Mouse (Mus musculus) gastrocnemius, postnatal 14 days (tissue): Measurements from ENCODE around the gene Ube2j1. TPM values are rescaled to one million over a fixed set of nuclear protein-coding genes. Genes with fewer than 3 reads are reported as not detected.
"Not testable (repeated sequence)": the region's sequence is repeated elsewhere in the genome, so short reads cannot be mapped to it uniquely, and the experiment has no call there.

Source experiments
- DNase-seq: peaks from one replicate; pipeline ENCODE4 v3.0.0; 2021; ENCODE audit warnings: mixed read lengths
- intact Hi-C: fragments of 180-260 bp; cut with DNase I; formaldehyde crosslinking; loops from one replicate; pipeline ENCODE4 v1.15.1; 2025; ENCODE audit warnings: low total_unique reads
- long read RNA-seq, 2 experiments: library from polyadenylated mRNA; stranded (forward); transcript quantifications; one replicate each; pipeline ENCODE4 v2.0.0; 2021
- total RNA-seq, 2 experiments: library from RNA; stranded (reverse); gene quantifications; 2 replicates each; pipeline ENCODE4 v1.2.3; 2021

The Ube2j1 gene
- 10 to 100 TPM; 51.1 to 56.2 TPM for total RNA-seq
- long read RNA-seq, experiment 1, transcript Ube2j1-202 (8 exons, 3,530 nt) = major isoform, 24 of 42 reads
- long read RNA-seq, experiment 1, partial matches to known transcripts = 1 of 42 reads
- long read RNA-seq, experiment 1, other reads (novel, unspliced or antisense) = 17 of 42 reads
- long read RNA-seq, experiment 2, transcript Ube2j1-202 (8 exons, 3,530 nt) = major isoform, 25 of 48 reads
- long read RNA-seq, experiment 2, partial matches to known transcripts = 0 of 48 reads
- long read RNA-seq, experiment 2, other reads (novel, unspliced or antisense) = 23 of 48 reads

DNA sequence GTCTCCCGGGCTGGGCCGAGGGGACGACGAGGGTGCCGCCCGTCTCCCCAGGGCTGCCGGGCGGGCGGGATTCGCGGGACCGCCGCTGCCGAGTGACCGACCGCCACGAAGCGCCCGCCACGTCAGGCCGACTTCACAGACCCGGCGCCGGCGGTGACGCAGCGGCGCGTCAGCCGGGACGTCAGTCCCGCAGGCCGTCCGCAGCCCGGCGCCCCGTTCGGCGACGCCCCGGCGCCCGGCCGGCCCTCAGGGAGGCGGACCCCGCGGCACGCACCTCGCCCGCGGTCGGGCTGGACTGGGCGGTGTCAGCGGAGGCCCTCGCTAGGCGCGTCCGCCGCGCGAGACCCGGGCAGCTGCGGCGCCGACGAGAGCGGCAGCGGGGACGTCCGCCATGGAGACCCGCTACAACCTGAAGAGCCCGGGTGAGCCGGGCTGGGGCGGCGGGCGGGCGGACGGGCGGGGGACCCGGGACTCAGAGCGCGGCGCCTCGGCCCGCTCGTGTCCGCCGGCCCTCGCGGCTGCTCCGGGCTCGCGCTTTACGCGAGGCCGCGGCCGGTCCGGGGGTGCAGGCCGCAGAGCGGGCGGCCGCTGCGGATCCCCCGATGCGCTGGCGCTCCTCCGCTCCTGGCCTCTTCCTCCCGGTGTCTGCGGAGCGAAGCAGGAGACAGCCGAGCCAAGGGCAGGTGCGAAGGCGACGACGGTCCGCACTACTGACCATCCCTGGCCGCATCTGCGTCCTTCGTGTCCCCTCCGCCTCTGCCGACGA, at the start of gene Ube2j1:
TSS of gene Ube2j1 (plus strand) at position 222 of the 766 bp plus-strand sequence.
- peak; percentile 93 for DNase-seq
- intact Hi-C loops = no loop called here

DNA sequence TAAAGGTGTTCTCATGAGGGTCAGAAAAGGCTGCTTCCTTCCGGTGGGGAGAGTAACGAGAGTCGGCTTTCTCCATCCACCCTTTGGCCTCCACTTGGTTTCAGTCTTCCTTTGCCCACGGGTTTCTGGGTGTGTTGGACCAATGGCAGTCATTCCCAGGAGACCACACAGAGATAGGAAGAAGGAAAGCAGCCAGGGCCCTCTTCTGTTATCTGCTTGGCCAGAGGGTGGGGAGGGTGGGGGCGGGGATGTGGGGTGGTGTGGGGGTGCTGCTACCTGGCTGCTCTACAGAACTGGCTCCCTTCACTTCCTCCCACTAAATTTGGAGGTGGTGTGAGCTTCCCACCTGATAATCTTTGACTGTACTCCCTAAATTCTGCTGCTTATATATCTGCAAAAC, 49.6 kb upstream of the Ube2j1 start:
- no peak for DNase-seq
- intact Hi-C loops = no loop called here

DNA sequence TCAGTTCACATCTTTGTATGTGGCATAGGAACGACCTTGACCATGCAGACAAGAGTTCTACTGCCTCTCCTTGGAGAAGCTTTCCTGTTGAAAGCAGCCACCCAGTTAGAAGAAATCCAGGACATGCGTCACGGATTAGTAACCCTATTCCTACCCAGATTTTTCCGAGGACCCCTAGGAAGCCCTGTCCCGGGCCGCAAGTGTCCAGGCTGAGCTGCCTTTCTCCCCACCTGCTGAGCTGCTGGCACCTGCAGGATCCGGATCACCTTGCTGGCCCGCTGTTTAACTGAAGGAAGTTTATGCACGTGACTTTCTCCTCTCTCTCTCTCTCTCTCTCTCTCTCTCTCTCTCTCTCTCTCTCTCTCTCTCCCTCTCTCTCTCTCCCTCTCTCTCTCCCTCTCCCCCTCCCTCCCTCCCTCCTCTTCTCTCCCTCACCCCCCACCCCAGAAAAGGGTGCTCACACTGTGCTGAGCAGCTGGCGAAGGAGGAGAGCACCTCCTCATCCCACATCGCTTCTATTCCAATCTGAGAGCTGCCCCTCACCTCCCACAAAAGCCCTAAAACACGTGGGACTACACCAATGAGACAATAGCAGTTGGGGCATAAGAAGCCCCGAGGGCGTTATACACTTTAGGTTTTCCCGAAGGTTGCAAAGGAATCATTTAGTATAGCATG, 49.0 kb upstream of the Ube2j1 start:
- intact Hi-C loops = no loop called here
- DNase-seq = no peak

DNA sequence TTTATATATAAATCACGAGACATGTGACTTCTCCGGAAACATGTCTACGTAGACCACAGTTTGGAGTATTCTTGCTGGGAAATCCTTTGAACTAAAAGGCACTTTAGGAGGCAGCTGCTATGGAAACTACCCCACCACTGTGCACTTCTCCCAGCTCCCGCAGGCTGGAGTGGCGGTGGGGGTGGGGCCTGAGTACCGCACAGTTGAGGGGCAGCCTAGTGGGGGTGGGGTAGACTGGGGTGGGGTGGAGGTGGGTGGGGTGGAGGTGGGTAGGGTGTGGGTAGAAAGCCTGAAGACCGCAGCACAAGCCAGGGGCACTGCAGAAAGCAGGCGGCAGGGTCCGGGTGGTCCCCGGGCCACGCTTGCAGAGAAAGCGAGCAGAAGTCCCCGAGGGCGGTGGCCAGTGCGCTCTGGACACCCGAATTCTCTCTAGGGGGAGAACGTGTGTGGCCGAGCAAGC, 48.5 kb upstream of the Ube2j1 start, which contains the start of gene Rragd:
TSS of gene Rragd (plus strand) at position 322 of the 460 bp plus-strand sequence.
- intact Hi-C loops = no loop called here
- no peak for DNase-seq

DNA sequence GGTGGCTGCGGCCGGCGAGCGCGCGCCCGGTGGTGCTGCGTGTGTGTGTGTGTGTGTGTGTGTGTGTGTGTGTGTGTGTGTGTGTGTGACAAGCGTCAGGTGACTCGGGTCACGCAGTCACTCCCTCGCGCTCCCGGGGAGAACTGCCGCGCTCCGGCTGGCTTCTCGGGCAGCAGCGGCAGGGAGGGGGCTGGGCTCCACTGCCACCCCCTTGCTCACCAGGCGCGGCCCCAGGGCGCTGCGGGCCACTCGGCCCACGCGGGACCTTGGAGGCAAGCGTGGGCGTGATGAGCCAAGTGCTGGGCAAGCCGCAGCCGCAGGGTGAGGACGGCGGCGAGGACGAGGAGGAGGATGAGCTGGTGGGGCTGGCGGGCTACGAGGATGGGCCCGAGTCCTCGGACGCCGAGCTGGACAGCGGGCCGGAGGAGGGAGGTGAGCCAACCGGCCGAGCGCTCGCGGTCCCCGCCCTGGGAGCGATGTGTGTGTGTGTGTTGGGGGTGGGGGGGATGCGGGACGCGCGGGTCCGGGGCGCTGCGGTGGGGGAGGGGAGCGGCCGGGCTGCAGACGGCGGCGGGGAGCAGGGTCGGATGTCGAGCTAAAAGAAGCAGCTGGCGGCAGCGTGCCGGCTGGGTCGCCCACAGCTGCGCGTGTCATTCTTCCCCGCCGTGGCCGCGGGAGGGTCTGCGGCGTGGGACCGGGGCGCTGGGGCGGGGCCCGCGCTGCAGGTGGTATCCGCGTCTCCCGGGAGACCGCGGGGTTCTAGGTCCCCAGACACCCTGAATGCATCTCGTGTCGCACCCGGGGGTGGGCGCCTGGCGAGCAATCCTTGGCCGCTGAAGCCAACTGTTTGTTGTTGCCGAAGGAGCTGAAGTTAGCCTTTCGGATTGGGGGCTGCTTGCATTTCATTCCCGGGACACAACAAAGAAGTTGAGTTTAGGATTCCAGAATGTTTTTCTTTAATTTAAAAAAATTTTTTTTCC, 47.8 kb upstream of the Ube2j1 start:
- peak; percentile 73 for DNase-seq
- intact Hi-C loops = no loop called here

DNA sequence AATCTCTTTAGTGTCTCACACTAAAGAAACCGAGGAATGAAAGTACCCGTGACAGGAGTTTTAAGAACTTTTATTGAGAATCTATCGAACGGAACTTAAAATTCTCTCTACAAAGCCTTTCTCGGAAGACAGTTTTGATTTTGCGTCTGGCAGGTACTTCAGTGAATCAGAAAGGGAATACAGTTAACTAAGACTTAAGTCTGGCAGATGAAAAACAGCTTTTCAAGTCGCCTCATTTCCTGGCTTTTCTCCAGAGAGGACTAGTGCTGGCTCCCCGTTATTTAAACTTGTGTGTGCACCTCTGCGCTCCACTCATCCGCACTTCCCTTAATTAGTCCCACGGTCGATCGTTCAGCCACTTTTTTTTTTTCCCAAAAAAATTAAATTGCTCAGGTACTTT, 47.0 kb upstream of the Ube2j1 start:
- intact Hi-C loops = no loop called here
- DNase-seq = no peak

DNA sequence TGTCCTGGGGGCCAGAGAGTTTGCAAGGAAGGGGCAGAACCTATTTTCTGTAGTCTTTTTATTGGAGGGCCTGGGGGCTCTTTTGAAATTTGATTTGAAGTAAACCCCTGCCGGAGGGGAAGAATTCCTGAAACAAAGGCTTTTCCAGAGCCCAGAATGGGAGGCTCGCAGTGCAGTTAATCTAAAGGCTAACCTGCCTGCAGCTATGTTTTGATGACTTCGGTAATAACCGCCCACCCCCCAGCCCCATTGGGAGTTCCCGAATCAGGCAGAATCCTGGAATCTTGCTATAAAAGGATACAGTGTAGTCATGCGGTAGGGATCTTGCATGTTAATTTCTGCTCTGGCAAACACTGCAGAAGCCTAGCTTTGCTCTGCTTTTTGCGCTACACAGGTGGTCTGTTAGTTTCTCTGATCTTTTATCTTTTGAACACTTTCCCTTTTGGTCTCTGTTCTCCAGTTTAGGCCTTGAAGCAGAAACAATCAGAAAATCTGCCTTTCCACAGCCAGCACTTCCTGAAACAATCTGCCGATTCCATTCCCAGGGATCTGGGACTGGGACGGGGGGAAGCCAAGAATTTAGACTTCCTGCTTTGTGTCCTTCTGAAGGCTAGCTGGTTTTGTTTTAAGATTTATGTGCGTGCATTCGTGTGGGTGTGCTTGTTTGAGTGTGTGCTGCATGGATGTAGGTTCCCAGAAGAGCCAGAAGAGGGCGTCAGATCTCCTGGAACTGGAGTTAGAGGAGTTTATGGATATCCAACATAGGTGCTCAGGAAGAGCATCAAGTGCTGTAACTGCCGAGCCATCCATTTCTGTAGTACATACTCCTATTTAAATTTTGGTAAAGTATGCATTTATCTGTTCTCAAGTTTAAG, 46.2 kb upstream of the Ube2j1 start:
- intact Hi-C loops = no loop called here
- DNase-seq = no peak

DNA sequence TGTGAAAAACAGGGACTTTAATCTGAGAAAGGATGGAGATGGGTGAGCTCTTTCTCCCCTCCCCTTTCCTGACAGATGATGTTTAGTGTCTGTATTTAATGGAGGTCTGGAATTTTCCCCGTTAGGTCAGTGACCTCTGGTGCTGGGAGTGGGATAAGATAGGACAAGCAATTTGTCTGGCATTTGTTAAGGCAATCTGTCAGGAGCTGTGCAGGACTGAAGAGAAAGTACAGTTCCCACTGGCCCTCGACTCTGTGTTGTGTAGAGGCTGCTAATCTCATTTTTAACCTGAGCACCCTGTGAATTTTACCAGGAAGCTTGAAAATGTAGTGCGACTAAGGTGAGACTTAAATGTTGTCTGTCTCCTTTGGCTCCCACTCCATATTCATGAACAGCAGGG, 45.5 kb upstream of the Ube2j1 start:
- intact Hi-C loops = no loop called here
- no peak for DNase-seq

DNA sequence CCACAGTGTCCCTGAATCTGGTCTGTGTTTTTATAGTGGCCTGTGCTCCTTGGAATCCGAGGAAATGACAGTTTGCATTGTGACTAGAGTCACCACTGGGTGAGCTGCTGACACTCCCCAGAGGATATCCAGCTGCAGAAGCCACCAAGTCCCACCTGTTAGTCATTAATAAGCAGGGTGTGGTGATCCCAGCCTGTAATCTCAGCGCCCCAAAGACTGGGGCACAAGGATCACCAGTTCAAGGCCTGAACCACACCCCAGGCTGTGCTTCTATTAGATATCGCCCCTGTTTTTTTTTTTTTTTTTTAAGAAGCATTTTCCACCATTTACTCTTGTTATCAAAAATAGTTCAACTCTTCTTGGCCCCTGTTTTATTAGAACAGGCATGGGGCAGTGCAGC, 44.2 kb upstream of the Ube2j1 start:
- intact Hi-C loops = no loop called here
- no peak for DNase-seq

DNA sequence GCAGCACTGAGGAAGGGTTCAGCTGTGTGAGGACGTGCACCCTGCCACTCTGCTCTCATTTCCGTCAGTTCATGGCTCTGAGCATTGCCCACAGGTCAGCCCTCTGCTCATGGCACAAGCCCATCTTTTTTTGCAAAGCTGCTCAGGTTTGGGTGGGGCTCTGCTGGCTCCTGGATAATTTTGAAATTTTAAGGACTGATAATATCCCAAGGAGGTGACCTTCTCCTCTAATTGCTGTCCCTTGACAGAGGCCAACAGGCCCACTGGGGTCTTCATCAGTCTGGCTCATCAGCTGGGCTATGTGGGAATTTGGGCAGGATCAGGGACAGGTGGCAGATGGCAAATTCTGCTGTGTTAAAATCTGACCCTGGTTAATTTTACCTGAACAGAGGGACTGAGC, 41.9 kb upstream of the Ube2j1 start:
- no peak for DNase-seq
- intact Hi-C loops = no loop called here

DNA sequence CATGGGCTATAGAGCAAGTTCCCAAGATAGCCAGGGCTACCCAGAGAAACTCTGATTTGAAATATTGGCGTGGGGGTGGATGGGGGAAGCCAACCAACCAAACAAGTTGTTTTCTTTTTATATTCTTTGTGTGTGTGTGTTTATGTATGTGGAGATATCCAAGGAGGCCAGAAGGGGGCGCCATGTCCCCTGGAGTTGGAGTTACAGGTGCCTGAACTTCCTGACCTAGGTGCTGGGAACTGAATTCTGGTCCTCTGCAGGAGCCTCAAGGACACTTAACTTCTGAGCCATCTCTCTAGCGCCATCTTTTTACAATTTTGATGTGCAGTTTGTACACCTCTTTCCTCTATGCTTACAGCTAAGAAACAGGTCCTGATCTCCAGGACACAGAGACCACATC, 37.0 kb upstream of the Ube2j1 start:
- DNase-seq = no peak
- intact Hi-C loops = no loop called here

DNA sequence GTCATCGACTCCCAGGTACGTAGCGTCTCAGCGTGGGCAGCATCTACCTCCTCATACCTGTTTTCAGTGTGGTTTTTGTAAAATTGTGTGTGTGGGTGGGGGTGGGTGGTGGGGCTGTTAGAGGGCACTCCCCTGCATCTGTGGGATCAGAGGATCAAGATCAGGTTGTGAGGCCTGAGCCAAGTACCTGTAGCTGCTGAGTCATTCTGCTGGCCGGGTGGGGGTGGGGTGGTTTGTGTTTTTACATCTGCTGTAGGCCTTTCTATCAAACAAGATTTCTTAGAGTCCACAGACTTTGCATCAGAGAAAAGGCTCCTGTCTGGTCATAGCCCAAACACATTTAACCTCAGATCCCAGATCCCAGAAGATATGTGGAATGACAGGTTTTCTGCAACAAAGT, 35.1 kb upstream of the Ube2j1 start:
- DNase-seq = no peak
- intact Hi-C loops = no loop called here

DNA sequence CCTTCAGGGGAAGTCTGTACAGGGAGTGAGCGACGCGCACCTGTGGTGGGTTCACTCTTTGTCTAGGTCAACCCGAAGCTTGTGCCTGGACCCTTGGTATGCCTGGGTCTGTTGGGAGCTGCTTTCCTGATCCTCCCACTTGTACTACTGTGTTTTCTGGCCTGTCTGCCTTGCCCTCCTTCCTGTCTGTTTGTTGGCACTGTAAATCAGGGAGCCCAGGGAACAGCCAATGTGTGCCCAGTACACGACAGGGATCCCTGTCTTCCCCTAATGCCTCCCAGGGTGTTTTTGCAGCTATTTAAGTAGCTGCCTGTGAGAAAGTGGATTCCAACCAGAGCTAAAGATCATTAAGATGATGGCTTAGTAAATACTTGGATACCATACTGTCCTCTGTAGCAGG, 33.6 kb upstream of the Ube2j1 start:
- intact Hi-C loops = no loop called here
- DNase-seq = no peak

DNA sequence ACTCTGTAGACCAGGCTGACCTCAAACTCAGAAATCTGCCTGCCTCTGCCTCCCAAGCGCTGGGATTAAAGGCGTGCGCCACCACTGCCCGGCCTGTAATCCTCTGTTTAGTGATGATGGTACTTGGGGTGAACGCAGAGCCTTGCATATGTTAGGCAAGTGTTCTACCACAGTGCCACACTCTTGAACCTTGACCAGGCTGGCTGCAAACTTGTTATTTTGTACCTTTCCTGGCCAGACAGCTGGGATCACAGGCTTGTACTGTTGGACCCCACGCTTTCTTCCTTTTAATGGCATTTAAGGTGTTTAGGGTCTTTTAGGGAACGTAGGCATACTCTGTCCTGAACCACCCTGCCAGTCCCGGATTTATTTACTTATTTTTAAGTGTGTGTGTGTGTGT, 32.2 kb upstream of the Ube2j1 start:
- DNase-seq = no peak
- intact Hi-C loops = no loop called here

DNA sequence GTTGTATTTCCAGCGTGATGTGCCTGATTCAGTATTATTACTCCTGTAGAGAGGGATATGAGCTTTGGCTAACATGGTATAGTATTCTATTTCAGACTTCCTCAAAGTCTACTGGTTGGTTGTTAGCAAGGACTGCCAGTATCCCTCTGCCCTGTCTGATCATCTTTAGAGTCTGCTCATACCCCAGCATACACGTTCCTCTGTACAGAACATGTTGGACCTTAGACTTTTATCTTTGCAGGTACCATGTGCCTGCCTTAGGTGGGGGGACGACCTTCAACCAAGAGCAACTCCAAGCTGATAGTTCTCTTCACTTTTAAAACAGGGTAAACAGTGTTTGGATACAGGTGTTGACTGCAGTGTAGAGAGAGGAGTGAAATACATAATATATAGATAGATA, 29.1 kb upstream of the Ube2j1 start:
- intact Hi-C loops = no loop called here
- no peak for DNase-seq

DNA sequence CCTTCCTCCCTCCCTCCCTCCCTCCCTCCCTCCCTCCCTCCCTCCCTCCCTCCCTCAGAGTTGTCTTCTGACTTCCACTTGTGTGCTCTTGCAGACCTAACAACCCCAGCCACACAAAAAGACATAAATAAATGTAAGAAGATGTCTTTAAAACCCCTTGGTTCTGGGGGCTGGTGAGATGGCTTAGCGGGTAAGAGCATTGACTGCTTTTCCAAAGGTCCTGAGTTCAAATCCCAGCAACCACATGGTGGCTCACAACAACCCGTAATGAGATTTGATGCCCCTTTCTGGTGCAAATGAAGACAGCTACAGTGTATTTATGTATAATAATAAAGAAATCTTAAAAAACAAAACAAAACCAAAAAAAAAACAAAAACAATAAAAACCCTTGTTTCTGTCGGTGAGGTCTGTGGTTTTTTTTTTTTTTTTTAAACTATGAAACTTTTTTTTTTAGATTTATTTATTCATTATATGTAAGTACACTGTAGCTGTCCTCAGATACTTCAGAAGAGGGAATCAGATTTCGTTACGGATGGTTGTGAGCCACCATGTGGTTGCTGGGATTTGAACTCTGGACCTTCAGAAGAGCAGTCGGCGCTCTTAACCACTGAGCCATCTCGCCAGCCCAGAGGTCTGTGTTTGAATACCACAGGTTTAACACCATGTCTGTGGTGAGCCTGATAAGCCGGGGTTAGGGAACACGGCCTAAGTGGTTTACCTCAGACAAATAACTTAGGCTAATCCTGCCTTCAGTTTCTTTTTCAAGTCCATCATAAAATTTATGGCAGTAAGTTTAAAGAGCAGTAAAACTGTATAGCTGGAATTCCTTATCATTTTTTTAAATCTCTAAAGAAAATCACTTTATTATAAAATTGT, 25.4 kb upstream of the Ube2j1 start:
- intact Hi-C loops, DNase-seq: not testable (repeated sequence)

DNA sequence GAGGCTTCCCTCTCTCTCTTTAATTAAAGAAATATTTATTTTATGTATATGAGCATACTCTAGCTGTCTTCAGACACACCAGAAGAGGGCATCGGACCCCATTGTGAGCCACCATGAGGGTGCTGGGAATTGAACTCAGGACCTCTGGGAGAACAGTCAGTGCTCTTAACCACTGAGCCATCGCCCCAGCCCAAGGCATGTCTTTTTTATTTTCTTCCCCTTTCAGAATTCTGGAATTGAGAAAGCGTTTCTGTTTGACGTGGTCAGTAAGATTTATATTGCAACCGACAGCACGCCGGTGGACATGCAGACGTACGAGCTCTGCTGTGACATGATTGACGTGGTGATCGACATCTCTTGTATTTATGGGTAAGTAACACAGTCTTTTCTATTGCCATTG, 24.4 kb upstream of the Ube2j1 start:
- intact Hi-C loops = no loop called here
- no peak for DNase-seq
